Mouse (Mus musculus): ENCODE measurements around the gene Csnk1g2. TPM values are rescaled to one million over a fixed set of nuclear protein-coding genes. Genes with fewer than 3 reads are reported as not detected.

Csnk1g2 gene
- polyA plus RNA-seq, 1 experiment from 2014 or later = 64.6 TPM

GRCm38 (mm10) chr10:80653156-80653720 lies 30.6 kb downstream of the Csnk1g2 start:
- no peak overlapping the region for H3K4me3 ChIP-seq (ENCODE audit: low read depth, low read length)
- no peak for ATAC-seq (replicated peaks; ENCODE audit: insufficient number of reproducible peaks, low FRiP score, low TSS enrichment)
- H3K4me2 ChIP-seq = no peak overlapping the region
- H3K4me1 ChIP-seq (ENCODE audit: control insufficient read depth, insufficient read depth, low read length) = peaks cover 19% of the 10 kb centered on the region
- 0 out of 2 replicates have a peak overlapping the region, but pooled peaks have one; percentile 15 for H3K27ac ChIP-seq (ENCODE audit: low read depth, low read length)
- no peaks in the 10 kb centered on the region for H3K36me3 ChIP-seq (ENCODE audit: control insufficient read depth, insufficient read depth, low read length)
- 82% methylated on average over 6 of the region's 6 CpGs for WGBS (ENCODE audit: insufficient replicate concordance)
- no peaks in the 10 kb centered on the region for H3K27me3 ChIP-seq (ENCODE audit: control insufficient read depth, insufficient read depth, low read length)
- no peaks in the 10 kb centered on the region for H3K9me3 ChIP-seq (replicated peaks; ENCODE audit: control insufficient read depth, low read length)
- H3K9ac ChIP-seq (ENCODE audit: low read depth, low read length) = peak overlapping the region; percentile 43; the same call in 1 of the 2 replicates

DNA sequence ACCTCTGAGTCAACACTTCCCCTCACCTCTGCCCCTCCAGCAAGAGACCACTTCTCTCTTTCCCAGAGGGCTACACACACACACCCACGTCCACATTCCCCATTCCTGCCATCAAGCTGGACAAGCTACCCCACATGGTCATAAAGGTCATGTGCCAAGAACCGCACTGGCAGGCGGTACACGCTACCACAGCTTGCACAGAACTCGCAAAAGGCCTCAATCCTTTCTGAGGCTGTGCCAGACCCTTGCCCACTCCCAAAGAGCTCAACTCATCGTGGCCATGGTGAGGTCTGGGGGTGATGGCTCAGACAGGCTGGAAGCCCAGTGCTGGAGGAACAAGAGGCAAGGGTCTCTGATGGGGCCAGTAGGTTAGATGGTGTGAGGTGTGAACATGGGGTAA lies 32.2 kb downstream of the Csnk1g2 start:
- Histone ChIP-seq H3K36me3 (ENCODE audit: control insufficient read depth, insufficient read depth, low read length) (no peaks in the 10 kb centered on the region), H3K27ac (ENCODE audit: low read depth, low read length) (no peak overlapping the region), H3K9ac (ENCODE audit: low read depth, low read length) (no peak overlapping the region), H3K9me3 (replicated peaks; ENCODE audit: control insufficient read depth, low read length) (no peaks in the 10 kb centered on the region), H3K4me2 (no peak overlapping the region), H3K4me1 (ENCODE audit: control insufficient read depth, insufficient read depth, low read length) (peaks cover 23% of the 10 kb centered on the region), H3K4me3 (ENCODE audit: low read depth, low read length) (no peak overlapping the region), H3K27me3 (ENCODE audit: control insufficient read depth, insufficient read depth, low read length) (no peaks in the 10 kb centered on the region)
- 81% methylated on average over 6 of the region's 6 CpGs for WGBS (ENCODE audit: insufficient replicate concordance)
- no peak for ATAC-seq (replicated peaks; ENCODE audit: insufficient number of reproducible peaks, low FRiP score, low TSS enrichment)

DNA sequence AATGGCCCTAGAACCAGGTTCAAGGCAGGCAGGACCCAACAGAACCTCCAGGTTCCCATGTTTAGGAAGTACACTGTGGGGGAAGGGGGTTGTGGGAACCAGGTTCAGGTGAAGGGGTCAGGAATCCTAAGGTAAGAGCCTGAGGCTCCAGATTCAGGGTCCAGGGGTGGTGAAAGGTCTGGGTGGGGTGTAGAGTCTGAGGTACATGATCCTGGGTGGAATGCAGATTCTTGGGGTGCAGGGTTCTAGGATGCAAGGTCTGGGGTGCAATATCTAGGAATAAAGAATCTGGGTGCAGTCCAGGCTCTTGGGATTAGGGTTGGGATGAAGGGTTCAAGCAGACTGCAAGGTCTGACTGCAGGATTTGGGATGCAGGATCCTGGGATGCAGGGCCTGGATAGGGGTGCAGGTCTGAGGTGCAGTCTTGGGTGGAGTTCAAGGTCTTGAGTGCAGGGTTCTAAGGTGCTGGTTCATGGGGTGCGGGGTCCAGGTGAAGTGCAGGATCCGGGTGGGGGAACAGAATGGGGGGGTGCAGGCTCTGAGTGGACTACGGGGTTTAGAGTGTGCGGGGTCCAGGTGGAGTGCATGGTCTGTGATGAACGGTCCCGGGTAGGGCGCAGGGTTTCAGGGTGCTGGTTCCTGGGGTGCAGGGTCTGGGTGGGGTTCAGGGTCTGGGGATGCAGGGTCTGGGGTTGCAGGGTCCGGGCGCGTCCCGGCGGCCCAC lies 32.9 kb downstream of the Csnk1g2 start:
- H3K4me1 ChIP-seq (ENCODE audit: control insufficient read depth, insufficient read depth, low read length) = peaks cover 20% of the 10 kb centered on the region
- H3K27me3 ChIP-seq (ENCODE audit: control insufficient read depth, insufficient read depth, low read length) = no peaks in the 10 kb centered on the region
- peak overlapping the region; percentile 87 for H3K4me2 ChIP-seq
- H3K9me3 ChIP-seq (replicated peaks; ENCODE audit: control insufficient read depth, low read length) = no peaks in the 10 kb centered on the region
- WGBS (ENCODE audit: insufficient replicate concordance) = 2% methylated on average over 11 of the region's 12 CpGs
- peak overlapping the region; percentile 85 for H3K27ac ChIP-seq (ENCODE audit: low read depth, low read length)
- H3K4me3 ChIP-seq (ENCODE audit: low read depth, low read length) = peak overlapping the region; percentile 94
- no peaks in the 10 kb centered on the region for H3K36me3 ChIP-seq (ENCODE audit: control insufficient read depth, insufficient read depth, low read length)
- H3K9ac ChIP-seq (ENCODE audit: low read depth, low read length) = peak overlapping the region; percentile 96
- peak; percentile 28 for ATAC-seq (replicated peaks; ENCODE audit: insufficient number of reproducible peaks, low FRiP score, low TSS enrichment)

- Histone ChIP-seq H3K4me3 (ENCODE audit: low read depth, low read length) (peak overlapping the region; percentile 94), H3K9me3 (replicated peaks; ENCODE audit: control insufficient read depth, low read length) (no peaks in the 10 kb centered on the region), H3K4me2 (peak overlapping the region; percentile 87), H3K36me3 (ENCODE audit: control insufficient read depth, insufficient read depth, low read length) (no peaks in the 10 kb centered on the region), H3K27me3 (ENCODE audit: control insufficient read depth, insufficient read depth, low read length) (no peaks in the 10 kb centered on the region), H3K9ac (ENCODE audit: low read depth, low read length) (peak overlapping the region; percentile 96), H3K4me1 (ENCODE audit: control insufficient read depth, insufficient read depth, low read length) (peaks cover 20% of the 10 kb centered on the region), H3K27ac (ENCODE audit: low read depth, low read length) (peak overlapping the region; percentile 86)
- WGBS (ENCODE audit: insufficient replicate concordance) = under 1% methylated on average over 72 of the region's 72 CpGs
- ATAC-seq (replicated peaks; ENCODE audit: insufficient number of reproducible peaks, low FRiP score, low TSS enrichment) = peak; percentile 81
These were observed 33.7 kb downstream of the Csnk1g2 start for GRCm38 (mm10) chr10:80656130-80656862.

GRCm38 (mm10) chr10:80656863-80657623 lies 34.4 kb downstream of the Csnk1g2 start, which contains the start of gene Btbd2:
TSS of gene Btbd2 (minus strand) at chr10:80657071.
- Histone ChIP-seq H3K9ac (ENCODE audit: low read depth, low read length) (peak within 1 kb of the TSS; percentile 96), H3K27me3 (ENCODE audit: control insufficient read depth, insufficient read depth, low read length) (no peaks in the 10 kb centered on the region), H3K36me3 (ENCODE audit: control insufficient read depth, insufficient read depth, low read length) (no peaks in the 10 kb centered on the region), H3K9me3 (replicated peaks; ENCODE audit: control insufficient read depth, low read length) (no peaks in the 10 kb centered on the region), H3K4me2 (peak within 1 kb of the TSS; percentile 87), H3K4me3 (ENCODE audit: low read depth, low read length) (peak within 1 kb of the TSS; percentile 94), H3K27ac (ENCODE audit: low read depth, low read length) (peak within 1 kb of the TSS; percentile 86), H3K4me1 (ENCODE audit: control insufficient read depth, insufficient read depth, low read length) (peaks cover 20% of the 10 kb centered on the region)
- ATAC-seq (replicated peaks; ENCODE audit: insufficient number of reproducible peaks, low FRiP score, low TSS enrichment) = 0 out of 2 replicates have a peak, but pooled peaks have one; percentile 1
- WGBS (ENCODE audit: insufficient replicate concordance) = 23% methylated on average over 15 of the region's 15 CpGs

DNA sequence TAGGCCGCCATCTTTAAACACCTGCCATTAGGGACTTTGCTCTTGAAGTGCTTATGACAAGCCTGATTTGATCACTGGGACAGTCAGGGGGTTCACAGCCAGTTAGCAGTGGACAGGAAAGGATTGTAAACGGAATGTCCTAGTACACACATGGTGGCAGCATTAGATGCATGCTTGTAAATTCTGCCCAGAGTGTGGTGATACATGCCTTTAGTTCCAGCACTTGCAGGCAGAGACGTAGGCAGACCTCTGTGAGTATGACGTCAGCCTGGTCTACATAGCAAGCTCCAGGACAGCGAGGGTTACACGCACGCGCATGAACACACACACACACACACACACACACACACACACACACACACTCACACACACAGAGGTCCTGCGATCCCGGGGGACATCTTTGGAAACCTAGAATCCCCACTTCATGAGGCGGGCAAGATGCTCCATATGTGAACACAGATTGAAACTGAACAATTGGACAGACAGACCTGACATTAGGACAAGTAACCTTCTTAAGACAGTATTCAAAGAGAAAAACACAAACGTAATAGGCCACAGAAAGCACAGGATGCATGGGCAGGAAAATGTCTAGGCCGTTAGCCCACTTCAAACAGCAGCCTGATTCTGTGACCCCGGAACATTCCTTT lies 35.7 kb downstream of the Csnk1g2 start:
- Histone ChIP-seq H3K4me3 (ENCODE audit: low read depth, low read length) (no peak overlapping the region), H3K27ac (ENCODE audit: low read depth, low read length) (no peak overlapping the region), H3K4me1 (ENCODE audit: control insufficient read depth, insufficient read depth, low read length) (peaks cover 22% of the 10 kb centered on the region), H3K27me3 (ENCODE audit: control insufficient read depth, insufficient read depth, low read length) (no peaks in the 10 kb centered on the region), H3K9me3 (replicated peaks; ENCODE audit: control insufficient read depth, low read length) (no peaks in the 10 kb centered on the region), H3K4me2 (no peak overlapping the region), H3K36me3 (ENCODE audit: control insufficient read depth, insufficient read depth, low read length) (no peaks in the 10 kb centered on the region), H3K9ac (ENCODE audit: low read depth, low read length) (no peak overlapping the region)
- no peak for ATAC-seq (replicated peaks; ENCODE audit: insufficient number of reproducible peaks, low FRiP score, low TSS enrichment)
- WGBS (ENCODE audit: insufficient replicate concordance) = 85% methylated on average over 14 of the region's 14 CpGs

- ATAC-seq (replicated peaks; ENCODE audit: insufficient number of reproducible peaks, low FRiP score, low TSS enrichment) = no peak
- Histone ChIP-seq H3K9ac (ENCODE audit: low read depth, low read length) (no peak overlapping the region), H3K4me3 (ENCODE audit: low read depth, low read length) (no peak overlapping the region; the same call in 1 of the 2 replicates), H3K9me3 (replicated peaks; ENCODE audit: control insufficient read depth, low read length) (no peaks in the 10 kb centered on the region), H3K27me3 (ENCODE audit: control insufficient read depth, insufficient read depth, low read length) (no peaks in the 10 kb centered on the region), H3K36me3 (ENCODE audit: control insufficient read depth, insufficient read depth, low read length) (no peaks in the 10 kb centered on the region), H3K4me2 (no peak overlapping the region; the same call in 1 of the 2 replicates), H3K27ac (ENCODE audit: low read depth, low read length) (no peak overlapping the region), H3K4me1 (ENCODE audit: control insufficient read depth, insufficient read depth, low read length) (peaks cover 28% of the 10 kb centered on the region)
- 63% methylated on average over 4 of the region's 4 CpGs for WGBS (ENCODE audit: insufficient replicate concordance)
These were observed 36.2 kb downstream of the Csnk1g2 start for GRCm38 (mm10) chr10:80658841-80659202.

GRCm38 (mm10) chr10:80659213-80659612 lies 36.6 kb downstream of the Csnk1g2 start:
- Histone ChIP-seq H3K4me1 (ENCODE audit: control insufficient read depth, insufficient read depth, low read length) (peaks cover 31% of the 10 kb centered on the region), H3K36me3 (ENCODE audit: control insufficient read depth, insufficient read depth, low read length) (no peaks in the 10 kb centered on the region), H3K27ac (ENCODE audit: low read depth, low read length) (no peak overlapping the region), H3K4me3 (ENCODE audit: low read depth, low read length) (peak overlapping the region; percentile 6; the same call in 1 of the 2 replicates), H3K4me2 (peak overlapping the region; percentile 41), H3K9me3 (replicated peaks; ENCODE audit: control insufficient read depth, low read length) (no peaks in the 10 kb centered on the region), H3K27me3 (ENCODE audit: control insufficient read depth, insufficient read depth, low read length) (no peaks in the 10 kb centered on the region), H3K9ac (ENCODE audit: low read depth, low read length) (no peak overlapping the region)
- no peak for ATAC-seq (replicated peaks; ENCODE audit: insufficient number of reproducible peaks, low FRiP score, low TSS enrichment)
- WGBS (ENCODE audit: insufficient replicate concordance) = 15% methylated on average over 10 of the region's 10 CpGs
